ENCODE assay signal across 29 mouse cellular contexts in the genomic region with DNA sequence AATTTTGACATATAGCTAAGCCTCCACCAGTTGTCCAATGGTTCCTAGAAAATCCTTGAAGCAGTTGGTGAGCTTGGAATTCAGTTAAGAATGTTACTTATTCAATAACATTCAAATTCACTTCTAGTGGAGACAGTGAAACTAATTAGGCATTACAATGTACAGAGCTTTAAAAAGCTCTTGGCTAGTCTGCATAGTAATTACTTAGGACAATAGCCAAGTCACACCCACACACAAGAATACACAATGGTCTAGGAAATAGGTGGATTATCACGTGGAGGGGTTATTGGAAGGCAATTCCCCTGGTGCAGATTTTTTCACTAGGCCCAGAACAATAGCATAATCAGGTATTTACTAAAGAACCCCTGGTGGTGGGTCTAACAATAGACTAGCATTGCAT. TPM values are rescaled to one million over a fixed set of nuclear protein-coding genes. Genes with fewer than 3 reads are reported as not detected.
"Had no signal": no experiment of that assay in that cellular context is flagged by ENCODE, and none has a peak within 500 bp of the region (broad histone marks: within the 10 kb centered on the region; RNA-seq: fewer than 3 reads in every experiment).

No protein-coding gene starts in this region.

RNA-seq across cellular contexts. Expression of gene Cyp2c68, which starts 3.5 kb away (rescaled TPM):
- total RNA-seq: heart, postnatal 10 days; heart, postnatal 14 days; heart, postnatal 25 days; heart, postnatal 36 days; heart, postnatal 4 days; hematopoietic stem cell, adult 5-6 weeks; hindbrain, postnatal 0 days; layer of hippocampus, adult 18-20 months; layer of hippocampus, adult 2 months; layer of hippocampus, adult 8-10 months; layer of hippocampus, postnatal 10 days; layer of hippocampus, postnatal 14 days; layer of hippocampus, postnatal 25 days; layer of hippocampus, postnatal 36 days; left cerebral cortex, adult 18-20 months; left cerebral cortex, adult 2 months; left cerebral cortex, adult 8-10 months had no signal
- polyA plus RNA-seq: heart, embryonic 14.5 days; heart, embryonic 15.5 days; heart, postnatal 0 days; hindbrain, embryonic 10.5 days; hindbrain, embryonic 11.5 days; hindbrain, embryonic 12.5 days; hindbrain, embryonic 13.5 days; hindbrain, embryonic 14.5 days; hindbrain, embryonic 16.5 days; hindbrain, postnatal 0 days; inflammation-experienced regulatory T-cells, adult 6 months; kidney, embryonic 14.5 days; kidney, postnatal 0 days had no signal
